Mouse (Mus musculus) olfactory bulb, adult 2 months (tissue): Measurements from ENCODE around the gene Cntn4. TPM values are rescaled to one million over a fixed set of nuclear protein-coding genes. Genes with fewer than 3 reads are reported as not detected.
A peak's percentile ranks its signal among the peaks of the same experiment; 100 is the strongest.

Experiments used
- H3K27ac ChIP-seq: fragments of 200-500 bp; 2 replicates; pipeline ENCODE4 v1.5.1; 2012; ENCODE audit warnings: low read depth, low read length; ENCODE audit not compliant: insufficient read depth
- H3K4me1 ChIP-seq: fragments of 200-500 bp; 2 replicates; pipeline ENCODE4 v1.6.1; 2012; ENCODE audit warnings: low read length; ENCODE audit not compliant: control insufficient read depth, insufficient read depth
- H3K4me3 ChIP-seq: fragments of 200-500 bp; 2 replicates; pipeline ENCODE4 v1.5.1; 2012; ENCODE audit warnings: mild to moderate bottlenecking, low read depth, low read length, moderate library complexity; ENCODE audit not compliant: insufficient read depth
- CTCF ChIP-seq: fragments of 200-500 bp; IDR thresholded peaks from 2 replicates; pipeline ENCODE4 v1.5.1; 2012; ENCODE audit warnings: low read depth, mild to moderate bottlenecking, low read length, moderate library complexity; ENCODE audit not compliant: insufficient read depth
- POLR2A ChIP-seq: fragments of 200-500 bp; IDR thresholded peaks from 2 replicates; pipeline ENCODE4 v1.6.1; 2012; ENCODE audit warnings: mild to moderate bottlenecking, low read depth, low read length, moderate library complexity; ENCODE audit not compliant: insufficient read depth
- WGBS: fragments of 180-500 bp; shearing (Covaris S2); methylation state at CpG from one replicate; pipeline ENCODE4 v1.1.7; 2018; 5-methylcytosine and 5-hydroxymethylcytosine counted together
- polyA plus RNA-seq: library from polyadenylated mRNA; stranded (reverse); fragments of >200 nt; gene quantifications from 2 replicates; pipeline ENCODE4 v1.2.4, GENCODE M21; 2012; ENCODE audit warnings: low replicate concordance; ENCODE audit not compliant: missing spikeins, insufficient read depth, insufficient read length

The Cntn4 gene
- polyA plus RNA-seq, 1 experiment, result not detected

GRCm38 (mm10) chr6:106015126-106015525 is 337.7 kb downstream of the Cntn4 start:
- TF ChIP-seq POLR2A (no peak), CTCF (no peak)
- WGBS, result 73% methylated on average over 1 of the region's 1 CpGs
- no peak overlapping the region for H3K27ac ChIP-seq
- H3K4me3 ChIP-seq, result no peak overlapping the region
- no peaks in the 10 kb centered on the region for H3K4me1 ChIP-seq

GRCm38 (mm10) chr6:106048878-106049277 is 371.4 kb downstream of the Cntn4 start:
- H3K27ac ChIP-seq, result no peak overlapping the region
- 89% methylated on average over 2 of the region's 2 CpGs for WGBS
- H3K4me3 ChIP-seq, result no peak overlapping the region
- TF ChIP-seq CTCF (no peak), POLR2A (no peak)
- no peaks in the 10 kb centered on the region for H3K4me1 ChIP-seq

- Histone ChIP-seq H3K27ac (no peak overlapping the region), H3K4me3 (no peak overlapping the region), H3K4me1 (no peaks in the 10 kb centered on the region)
- WGBS, result 88% methylated on average over 1 of the region's 1 CpGs
- TF ChIP-seq POLR2A, result no peak
- TF ChIP-seq CTCF, result no peak
These were observed 378.7 kb downstream of the Cntn4 start for GRCm38 (mm10) chr6:106056123-106056522.

- 38% methylated on average over 4 of the region's 4 CpGs for WGBS
- H3K27ac ChIP-seq, result no peak overlapping the region
- H3K4me1 ChIP-seq, result no peaks in the 10 kb centered on the region
- TF ChIP-seq CTCF (no peak), POLR2A (no peak)
- no peak overlapping the region for H3K4me3 ChIP-seq
These were observed 400.7 kb downstream of the Cntn4 start for GRCm38 (mm10) chr6:106078071-106078603.

GRCm38 (mm10) chr6:106078629-106079028 is 401.2 kb downstream of the Cntn4 start:
- H3K4me1 ChIP-seq, result no peaks in the 10 kb centered on the region
- H3K4me3 ChIP-seq, result no peak overlapping the region
- H3K27ac ChIP-seq, result no peak overlapping the region
- TF ChIP-seq CTCF, result no peak
- TF ChIP-seq POLR2A, result no peak

- Histone ChIP-seq H3K27ac (no peak overlapping the region), H3K4me3 (no peak overlapping the region), H3K4me1 (no peaks in the 10 kb centered on the region)
- TF ChIP-seq POLR2A, result no peak
- 86% methylated on average over 4 of the region's 4 CpGs for WGBS
These were observed 420.4 kb downstream of the Cntn4 start for GRCm38 (mm10) chr6:106097856-106098255.

GRCm38 (mm10) chr6:106118523-106119081 is 441.1 kb downstream of the Cntn4 start:
- Histone ChIP-seq H3K4me3 (peak overlapping the region; percentile 41), H3K27ac (no peak overlapping the region), H3K4me1 (no peaks in the 10 kb centered on the region)
- TF ChIP-seq POLR2A (no peak), CTCF (no peak)
- 4% methylated on average over 15 of the region's 15 CpGs for WGBS

GRCm38 (mm10) chr6:106153530-106153929 is 476.1 kb downstream of the Cntn4 start:
- no peak overlapping the region for H3K4me3 ChIP-seq
- TF ChIP-seq POLR2A (no peak), CTCF (no peak)

GRCm38 (mm10) chr6:106155362-106155761 is 477.9 kb downstream of the Cntn4 start:
- WGBS, result 62% methylated on average over 3 of the region's 3 CpGs
- Histone ChIP-seq H3K4me3 (no peak overlapping the region), H3K27ac (no peak overlapping the region), H3K4me1 (no peaks in the 10 kb centered on the region)
- no peak for TF ChIP-seq POLR2A
- no peak for TF ChIP-seq CTCF

More at GRCm38 (mm10) chr6:106153530-106153929, 476.1 kb downstream of the Cntn4 start:
- no peak overlapping the region for H3K27ac ChIP-seq
- WGBS, result 54% methylated on average over 2 of the region's 2 CpGs
- H3K4me1 ChIP-seq, result no peaks in the 10 kb centered on the region
